ENCODE assay signal across 10 mouse cellular contexts in the genomic region with DNA sequence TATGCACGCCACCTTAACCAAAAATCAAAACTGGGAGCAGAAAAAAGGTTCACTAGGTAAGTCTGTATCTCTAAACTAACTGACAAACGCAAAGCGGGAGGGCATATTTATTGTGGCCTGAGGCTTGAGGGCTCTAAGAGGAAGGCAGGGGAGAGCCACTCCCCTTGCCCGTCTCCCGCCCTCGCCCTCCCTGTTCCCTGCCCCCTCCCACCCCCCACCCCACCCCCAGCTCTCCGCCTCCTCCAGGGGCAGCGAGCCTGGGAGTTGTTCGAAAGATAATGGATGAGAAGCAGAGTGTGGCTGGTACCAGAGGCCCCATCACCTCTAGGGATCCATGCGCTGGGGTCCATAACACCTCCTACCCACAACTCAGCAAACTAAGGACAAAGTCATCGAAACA.
A peak's percentile ranks its signal among the peaks of the same experiment; 100 is the strongest.
DNase-seq lines count a peak whose midpoint lies in the region; ATAC-seq lines count a peak whose summit lies in the region.
"Had no signal": no experiment of that assay in that cellular context is flagged by ENCODE, and none has a peak within 500 bp of the region (broad histone marks: within the 10 kb centered on the region; RNA-seq: fewer than 3 reads in every experiment).

No protein-coding gene starts in this region.

- H3K4me1 ChIP-seq in hindbrain, embryonic 12.5 days = peaks cover 6% of the 10 kb centered on the region; the same call in 1 of the 2 replicates
- peaks cover 2% of the 10 kb centered on the region; the same call in 1 of the 2 replicates for H3K4me1 ChIP-seq in hindbrain, embryonic 11.5 days (replicated peaks; ENCODE audit: control insufficient read depth, insufficient read depth, low read length)
- 0 out of 2 replicates have a peak, but pooled peaks cover 3% of the 10 kb centered on the region for H3K4me1 ChIP-seq in neural tube, embryonic 11.5 days (ENCODE audit: control insufficient read depth, insufficient read depth, low read length)
- H3K4me1 ChIP-seq in intestine, embryonic 16.5 days (ENCODE audit: control insufficient read depth, insufficient read depth, low read length) = 0 out of 2 replicates have a peak, but pooled peaks cover 3% of the 10 kb centered on the region
- H3K4me1 ChIP-seq in stomach, embryonic 15.5 days = peaks cover 5% of the 10 kb centered on the region; the same call in 1 of the 2 replicates

- no peaks in the 10 kb centered on the region for H3K9me3 ChIP-seq in hindbrain, embryonic 12.5 days (replicated peaks)
- no peaks in the 10 kb centered on the region for H3K9me3 ChIP-seq in hindbrain, embryonic 11.5 days (ENCODE audit: control insufficient read depth, low read length)
- no peaks in the 10 kb centered on the region for H3K9me3 ChIP-seq in neural tube, embryonic 11.5 days (ENCODE audit: control insufficient read depth, low read length)
- H3K9me3 ChIP-seq in intestine, embryonic 16.5 days (ENCODE audit: control insufficient read depth, low read length) = no peaks in the 10 kb centered on the region
- H3K9me3 ChIP-seq in stomach, embryonic 15.5 days = no peaks in the 10 kb centered on the region

- WGBS in hindbrain, embryonic 12.5 days = 11% methylated on average over 11 of the region's 11 CpGs
- 10% methylated on average over 11 of the region's 11 CpGs for WGBS in hindbrain, embryonic 11.5 days
- WGBS in neural tube, embryonic 11.5 days = 5% methylated on average over 11 of the region's 11 CpGs
- 9% methylated on average over 11 of the region's 11 CpGs for WGBS in intestine, embryonic 16.5 days
- 9% methylated on average over 11 of the region's 11 CpGs for WGBS in stomach, embryonic 15.5 days

- no peak for DNase-seq in hindbrain, embryonic 11.5 days (ENCODE audit: low spot score)
- DNase-seq in neural tube, embryonic 11.5 days (ENCODE audit: low spot score) = no peak
- no peak for DNase-seq in neural tube, embryonic 10.5 days (ENCODE audit: extremely low spot score, low spot score)
- DNase-seq in thymus, postnatal 10 days (ENCODE audit: low spot score in 2 of 2) = no peak
- DNase-seq in adrenal gland, postnatal 25 days = no peak
- DNase-seq: thymus, postnatal 4 days had no signal

- H3K4me2 ChIP-seq in hindbrain, embryonic 12.5 days (replicated peaks) = peak overlapping the region; percentile 24; the same call in 1 of the 2 replicates
- H3K4me2 ChIP-seq in hindbrain, embryonic 11.5 days (replicated peaks; ENCODE audit: low read depth, low read length) = no peak overlapping the region
- 0 out of 2 replicates have a peak overlapping the region, but pooled peaks have one; percentile 10 for H3K4me2 ChIP-seq in neural tube, embryonic 11.5 days (ENCODE audit: low read depth)
- peak overlapping the region; percentile 22; the same call in 1 of the 2 replicates for H3K4me2 ChIP-seq in intestine, embryonic 16.5 days (ENCODE audit: low read depth, low read length)
- peak overlapping the region; percentile 40 for H3K4me2 ChIP-seq in stomach, embryonic 15.5 days

- no peak overlapping the region for H3K4me3 ChIP-seq in hindbrain, embryonic 12.5 days
- no peak overlapping the region for H3K4me3 ChIP-seq in hindbrain, embryonic 11.5 days (ENCODE audit: low read depth, low read length)
- no peak overlapping the region for H3K4me3 ChIP-seq in neural tube, embryonic 11.5 days (ENCODE audit: low read depth, low read length)
- H3K4me3 ChIP-seq in intestine, embryonic 16.5 days (ENCODE audit: low read length) = no peak overlapping the region
- H3K4me3 ChIP-seq in stomach, embryonic 15.5 days (replicated peaks) = no peak overlapping the region
- H3K4me3 ChIP-seq: layer of hippocampus, adult 2 months had no signal

- H3K27me3 ChIP-seq in hindbrain, embryonic 12.5 days = peaks cover 14% of the 10 kb centered on the region
- peaks cover 3% of the 10 kb centered on the region; the same call in 1 of the 2 replicates for H3K27me3 ChIP-seq in hindbrain, embryonic 11.5 days (ENCODE audit: control insufficient read depth, insufficient read depth, low read length)
- H3K27me3 ChIP-seq in neural tube, embryonic 11.5 days (ENCODE audit: control insufficient read depth, insufficient read depth, low read length) = no peaks in the 10 kb centered on the region
- H3K27me3 ChIP-seq in intestine, embryonic 16.5 days (replicated peaks; ENCODE audit: control insufficient read depth, insufficient read depth, low read length) = no peaks in the 10 kb centered on the region
- no peaks in the 10 kb centered on the region for H3K27me3 ChIP-seq in stomach, embryonic 15.5 days (replicated peaks)

- H3K36me3 ChIP-seq in hindbrain, embryonic 12.5 days = no peaks in the 10 kb centered on the region
- no peaks in the 10 kb centered on the region for H3K36me3 ChIP-seq in hindbrain, embryonic 11.5 days (ENCODE audit: control insufficient read depth, insufficient read depth, low read length)
- H3K36me3 ChIP-seq in neural tube, embryonic 11.5 days (ENCODE audit: control insufficient read depth, insufficient read depth, low read length) = no peaks in the 10 kb centered on the region
- no peaks in the 10 kb centered on the region for H3K36me3 ChIP-seq in intestine, embryonic 16.5 days (ENCODE audit: control insufficient read depth, insufficient read depth, low read length)
- no peaks in the 10 kb centered on the region for H3K36me3 ChIP-seq in stomach, embryonic 15.5 days

- H3K27ac ChIP-seq in hindbrain, embryonic 12.5 days = no peak overlapping the region
- no peak overlapping the region for H3K27ac ChIP-seq in hindbrain, embryonic 11.5 days (ENCODE audit: low read depth, low read length)
- no peak overlapping the region for H3K27ac ChIP-seq in neural tube, embryonic 11.5 days (ENCODE audit: low read depth, low read length)
- no peak overlapping the region for H3K27ac ChIP-seq in intestine, embryonic 16.5 days (ENCODE audit: low read length)
- H3K27ac ChIP-seq in stomach, embryonic 15.5 days = no peak overlapping the region
- H3K27ac ChIP-seq: layer of hippocampus, adult 2 months had no signal

- H3K9ac ChIP-seq in hindbrain, embryonic 12.5 days = no peak overlapping the region
- H3K9ac ChIP-seq in hindbrain, embryonic 11.5 days (ENCODE audit: low read depth, low read length) = no peak overlapping the region
- H3K9ac ChIP-seq in neural tube, embryonic 11.5 days (ENCODE audit: low read length) = no peak overlapping the region
- no peak overlapping the region for H3K9ac ChIP-seq in intestine, embryonic 16.5 days (ENCODE audit: low read depth, low read length)
- no peak overlapping the region for H3K9ac ChIP-seq in stomach, embryonic 15.5 days

- no peak for ATAC-seq in hindbrain, embryonic 12.5 days (ENCODE audit: low FRiP score)
- ATAC-seq in hindbrain, embryonic 11.5 days (ENCODE audit: low FRiP score) = no peak
- no peak for ATAC-seq in neural tube, embryonic 11.5 days (ENCODE audit: insufficient read depth, low FRiP score, low TSS enrichment)
- no peak for ATAC-seq in intestine, embryonic 16.5 days
- no peak for ATAC-seq in stomach, embryonic 15.5 days (ENCODE audit: insufficient read depth, low FRiP score, low read depth)
